Mouse (Mus musculus) adrenal gland, adult 8-10 months (tissue): ENCODE measurements around the gene Vmn1r55. TPM values are rescaled to one million over a fixed set of nuclear protein-coding genes. Genes with fewer than 3 reads are reported as not detected.
"Not testable (repeated sequence)": the region's sequence is repeated elsewhere in the genome, so short reads cannot be mapped to it uniquely, and the experiment has no call there.

Experiments used
- DNase-seq: peaks from one replicate; pipeline ENCODE4 v3.0.0; 2022
- microRNA-seq, 2 experiments: library from miRNA; unstranded; fragments of <30 nt; microRNA quantifications; one replicate each; pipeline ENCODE4 v1.2.0; 2022
- total RNA-seq, 4 experiments: library from RNA; stranded (reverse); gene quantifications; 2 replicates each; pipeline ENCODE4 v1.2.4; 2022

Gene Vmn1r55
- total RNA-seq, 4 experiments from 2014 or later = not detected

- DNase-seq = no peak
These were observed 68.2 kb downstream of the Vmn1r55 start for GRCm38 (mm10) chr7:5081241-5081640.

- no peak for DNase-seq
These were observed 68.7 kb downstream of the Vmn1r55 start for GRCm38 (mm10) chr7:5080815-5081214.

DNA sequence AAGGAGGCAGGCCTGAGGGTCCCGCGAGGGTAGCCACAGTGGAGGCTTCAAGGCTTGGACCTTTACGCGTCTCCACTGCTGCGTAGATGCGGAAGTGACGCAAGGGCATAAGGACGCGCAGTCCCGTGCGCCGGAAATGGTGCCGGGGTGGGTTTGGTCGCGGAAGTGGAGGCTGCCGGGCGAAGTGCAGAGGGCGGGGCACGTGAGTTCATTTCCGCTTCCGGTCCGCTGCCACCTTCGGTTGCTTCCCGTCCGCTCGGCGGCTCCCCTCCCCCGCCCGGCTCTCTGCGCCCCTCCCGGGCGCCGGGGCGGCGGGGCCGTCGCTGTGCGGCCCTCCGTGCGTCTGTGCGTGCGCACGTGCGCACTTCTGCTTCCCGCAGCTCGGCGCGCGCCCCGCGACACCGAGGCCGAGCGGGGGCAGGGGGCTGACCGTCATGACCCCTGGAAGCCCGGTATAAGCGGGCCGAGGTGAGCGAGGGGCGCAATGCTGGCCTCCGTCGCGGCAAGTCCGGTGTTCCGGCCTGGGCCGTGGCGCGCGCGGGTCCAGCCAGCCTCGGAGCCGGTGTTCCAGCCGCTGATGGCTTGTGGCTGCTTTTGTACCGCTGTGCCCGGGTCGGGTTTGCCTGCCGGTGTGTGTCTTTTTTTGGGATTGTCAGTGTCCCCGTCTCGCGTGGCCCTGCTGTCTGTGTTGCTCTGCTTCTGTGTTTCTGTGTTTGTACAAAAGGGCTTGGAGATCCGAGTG is 69.3 kb downstream of the Vmn1r55 start, which contains the start of gene Epn1:
Gene Epn1, plus strand, starts transcription at position 226 of the 742 bp plus-strand sequence.
- DNase-seq = peak; percentile 96

DNA sequence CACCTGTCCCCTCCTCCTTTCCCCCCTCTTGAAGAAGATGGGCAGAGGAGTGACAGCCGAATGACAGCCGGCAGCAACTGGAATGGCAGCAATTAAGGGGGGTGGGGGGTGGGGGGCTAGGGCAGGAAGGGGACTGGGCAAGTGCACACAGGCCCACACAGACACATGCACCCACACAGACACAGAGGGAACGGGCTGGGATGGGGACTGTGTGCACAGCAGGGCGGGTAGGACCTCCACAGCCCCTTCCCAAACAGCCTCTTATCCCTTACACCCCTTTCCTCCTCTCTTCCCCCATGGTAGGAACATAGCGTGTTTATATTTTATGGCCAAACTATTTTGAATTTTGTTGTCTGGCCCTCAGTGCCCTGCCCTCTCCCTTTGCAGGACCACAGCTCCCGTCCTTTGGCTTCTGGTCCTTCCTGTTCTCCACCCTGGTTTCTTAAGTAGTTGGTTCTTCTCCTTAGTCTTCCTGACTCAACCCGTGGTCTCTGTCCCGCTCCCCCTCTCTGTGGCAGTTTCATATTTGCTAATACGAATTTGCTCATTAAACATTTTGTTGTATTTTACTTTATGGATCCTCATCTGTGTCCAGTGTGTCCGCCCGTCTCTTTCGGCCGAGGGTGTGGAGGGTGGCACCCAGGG is 70.0 kb downstream of the Vmn1r55 start:
- not testable (repeated sequence) for DNase-seq

Small RNA genes lying within 50 kb of the gene (microRNA-seq; reads per million reads assigned to microRNA genes)
- gene Gm26217 = 0 reads per million in 2 experiments

Other genes with a start within 250 kb of the Vmn1r55 start
- under 1 TPM in 1 of 4 experiments, not detected in 3; 0.26 TPM for gene Gm36210, start 243.2 kb downstream of the Vmn1r55 start, total RNA-seq
- 10 to 100 TPM; 14.4 to 20.6 (median 16.2) TPM for gene Zfp628, start 234.5 kb downstream of the Vmn1r55 start, total RNA-seq
- 10 to 100 TPM in 2 of 4 experiments, 1 to 10 TPM in 2; 8.5 to 13.3 (median 10.4) TPM for gene Nat14, start 227.6 kb downstream of the Vmn1r55 start, total RNA-seq
- gene Ssc5d, start 223.9 kb downstream of the Vmn1r55 start, total RNA-seq = 1 to 10 TPM; 1.7 to 4.5 (median 2.2) TPM
- gene Sbk2, start 185.3 kb downstream of the Vmn1r55 start, total RNA-seq = 1 to 10 TPM in 2 of 4 experiments, under 1 TPM in 1, not detected in 1; 0.45 to 2.1 (median 1.8) TPM
- under 1 TPM; 0.15 to 0.74 (median 0.34) TPM for gene Sbk3, start 178.5 kb downstream of the Vmn1r55 start, total RNA-seq
- gene Zfp579, start 153.5 kb downstream of the Vmn1r55 start, total RNA-seq = 10 to 100 TPM; 19.1 to 29.6 (median 27.4) TPM
- 10 to 100 TPM; 10.0 to 15.2 (median 12.0) TPM for gene Zfp524, start 135.3 kb downstream of the Vmn1r55 start, total RNA-seq
- gene Fiz1, start 135.0 kb downstream of the Vmn1r55 start, total RNA-seq = 10 to 100 TPM; 18.9 to 25.7 (median 23.3) TPM
- gene Gm44973, start 134.2 kb downstream of the Vmn1r55 start, total RNA-seq = 1 to 10 TPM in 1 of 4 experiments, not detected in 3; 1.5 TPM
- gene Zfp865, start 129.3 kb downstream of the Vmn1r55 start, total RNA-seq = 10 to 100 TPM; 25.0 to 38.6 (median 30.3) TPM
- 1 to 10 TPM; 2.9 to 5.6 (median 3.8) TPM for gene Ccdc106, start 129.1 kb downstream of the Vmn1r55 start, total RNA-seq
- gene 4632433K11Rik, start 115.6 kb downstream of the Vmn1r55 start, total RNA-seq = under 1 TPM in 1 of 4 experiments, not detected in 3; 0.34 TPM
- gene Zfp784, start 111.2 kb downstream of the Vmn1r55 start, total RNA-seq = 1 to 10 TPM; 4.3 to 7.8 (median 6.0) TPM
- 1 to 10 TPM; 5.4 to 9.7 (median 8.5) TPM for gene Zfp580, start 98.1 kb downstream of the Vmn1r55 start, total RNA-seq
- 100 to 1,000 TPM; 135 to 214 (median 168) TPM for gene U2af2, start 87.5 kb downstream of the Vmn1r55 start, total RNA-seq
- 100 to 1,000 TPM; 124 to 175 (median 142) TPM for gene Epn1, start 69.4 kb downstream of the Vmn1r55 start, total RNA-seq
- gene Rfpl4, start 32.7 kb downstream of the Vmn1r55 start, total RNA-seq = under 1 TPM in 3 of 4 experiments, not detected in 1; 0.31 to 0.54 (median 0.31) TPM
- 1 to 10 TPM in 2 of 4 experiments, under 1 TPM in 2; 0.32 to 2.0 (median 1.1) TPM for gene Rasl2-9, start 23.7 kb downstream of the Vmn1r55 start, total RNA-seq
- gene Vmn1r56, start 47.1 kb upstream of the Vmn1r55 start, total RNA-seq = not detected
- not detected for gene Vmn1r57, start 68.8 kb upstream of the Vmn1r55 start, total RNA-seq
- not detected for gene Gm5065, start 200.9 kb upstream of the Vmn1r55 start, total RNA-seq
- not detected for gene Nlrp2, start 201.4 kb upstream of the Vmn1r55 start, total RNA-seq